In genomic region chr10:128410560-128410845, GRCm38 (mm10) we compare ENCODE assay signal across 8 mouse cellular contexts. TPM values are rescaled to one million over a fixed set of nuclear protein-coding genes. Genes with fewer than 3 reads are reported as not detected.
A peak's percentile ranks its signal among the peaks of the same experiment; 100 is the strongest.
DNase-seq lines count a peak whose midpoint lies in the region; ATAC-seq and TF ChIP-seq lines count a peak whose summit lies in the region.

No protein-coding gene starts in this region.

- peak overlapping the region; percentile 89 for H3K9ac ChIP-seq in embryonic facial prominence, embryonic 13.5 days
- H3K9ac ChIP-seq in kidney, postnatal 0 days (ENCODE audit: low read depth, low read length): peak overlapping the region; percentile 43; the same call in 1 of the 2 replicates
- peak overlapping the region; percentile 95 for H3K9ac ChIP-seq in neural tube, embryonic 15.5 days (replicated peaks)

- ATAC-seq in embryonic facial prominence, embryonic 13.5 days (ENCODE audit: insufficient number of reproducible peaks, insufficient read depth, low FRiP score, low TSS enrichment, low read depth): no peak
- ATAC-seq in kidney, postnatal 0 days (replicated peaks; ENCODE audit: low FRiP score, low read depth): no peak
- ATAC-seq in neural tube, embryonic 15.5 days (ENCODE audit: low FRiP score): no peak

- H3K36me3 ChIP-seq in spleen, adult 2 months (ENCODE audit: control insufficient read depth, insufficient read depth, low read length): peaks cover 6% of the 10 kb centered on the region
- peaks cover 33% of the 10 kb centered on the region for H3K36me3 ChIP-seq in embryonic facial prominence, embryonic 13.5 days
- peaks cover 7% of the 10 kb centered on the region for H3K36me3 ChIP-seq in kidney, postnatal 0 days (ENCODE audit: insufficient read depth, low read length)
- H3K36me3 ChIP-seq in neural tube, embryonic 15.5 days: peaks cover 23% of the 10 kb centered on the region

- H3K4me1 ChIP-seq in spleen, adult 2 months (ENCODE audit: control insufficient read depth, insufficient read depth, insufficient read length): peaks cover 16% of the 10 kb centered on the region
- H3K4me1 ChIP-seq in embryonic facial prominence, embryonic 13.5 days: peaks cover 39% of the 10 kb centered on the region
- peaks cover 15% of the 10 kb centered on the region for H3K4me1 ChIP-seq in kidney, postnatal 0 days (replicated peaks; ENCODE audit: insufficient read depth, low read length)
- H3K4me1 ChIP-seq in neural tube, embryonic 15.5 days: peaks cover 53% of the 10 kb centered on the region

- peak overlapping the region; percentile 33; the same call in 1 of the 2 replicates for H3K4me3 ChIP-seq in spleen, adult 2 months (ENCODE audit: extremely low read depth, insufficient read depth, insufficient read length)
- peak overlapping the region; percentile 87 for H3K4me3 ChIP-seq in embryonic facial prominence, embryonic 13.5 days
- peak overlapping the region; percentile 80 for H3K4me3 ChIP-seq in kidney, postnatal 0 days (replicated peaks; ENCODE audit: low read depth, low read length)
- H3K4me3 ChIP-seq in neural tube, embryonic 15.5 days (replicated peaks): peak overlapping the region; percentile 97

- H3K27ac ChIP-seq in spleen, adult 2 months (ENCODE audit: insufficient read depth, low read length): peak overlapping the region; percentile 85
- peak overlapping the region; percentile 98 for H3K27ac ChIP-seq in embryonic facial prominence, embryonic 13.5 days
- H3K27ac ChIP-seq in kidney, postnatal 0 days: peak overlapping the region; percentile 95
- H3K27ac ChIP-seq in neural tube, embryonic 15.5 days (replicated peaks): peak overlapping the region; percentile 98

- no peak for DNase-seq in spleen, adult 2 months (ENCODE audit: low read depth in 1 of 2, low spot score in 2 of 2)
- no peak for DNase-seq in spleen, postnatal 10 days (ENCODE audit: low spot score in 2 of 2)
- peak; percentile 54 for DNase-seq in kidney, postnatal 0 days (ENCODE audit: low spot score)
- DNase-seq in gastrocnemius, postnatal 25 days: no peak
- no peak for DNase-seq in urinary bladder, postnatal 10 days (ENCODE audit: low spot score)
- no peak for DNase-seq in cerebellum, adult 11 months

- H3K4me2 ChIP-seq in embryonic facial prominence, embryonic 13.5 days: peak overlapping the region; percentile 98
- H3K4me2 ChIP-seq in kidney, postnatal 0 days (ENCODE audit: low read length): peak overlapping the region; percentile 86
- H3K4me2 ChIP-seq in neural tube, embryonic 15.5 days: peak overlapping the region; percentile 97

- no peak for TF ChIP-seq POLR2A in spleen, adult 2 months (IDR thresholded peaks at IDR 0.05; ENCODE audit: low read depth, low read length)

- WGBS in spleen, adult 2 months: 16% methylated on average over 4 of the region's 4 CpGs
- WGBS in embryonic facial prominence, embryonic 13.5 days: 21% methylated on average over 4 of the region's 4 CpGs
- WGBS in kidney, postnatal 0 days: 12% methylated on average over 4 of the region's 4 CpGs
- 14% methylated on average over 4 of the region's 4 CpGs for WGBS in neural tube, embryonic 15.5 days

- TF ChIP-seq CTCF in spleen, adult 2 months (IDR thresholded peaks at IDR 0.05; ENCODE audit: extremely low read depth, insufficient read depth, insufficient read length, insufficient replicate concordance): no peak
- TF ChIP-seq CTCF in kidney, postnatal 0 days (IDR thresholded peaks at IDR 0.05; ENCODE audit: low read depth): no peak

- H3K27me3 ChIP-seq in spleen, adult 2 months (ENCODE audit: control insufficient read depth, insufficient read depth, low read length): no peaks in the 10 kb centered on the region
- no peaks in the 10 kb centered on the region for H3K27me3 ChIP-seq in embryonic facial prominence, embryonic 13.5 days
- no peaks in the 10 kb centered on the region for H3K27me3 ChIP-seq in kidney, postnatal 0 days (ENCODE audit: insufficient read depth, low read length)
- no peaks in the 10 kb centered on the region for H3K27me3 ChIP-seq in neural tube, embryonic 15.5 days (replicated peaks)

- no peaks in the 10 kb centered on the region for H3K9me3 ChIP-seq in embryonic facial prominence, embryonic 13.5 days
- H3K9me3 ChIP-seq in kidney, postnatal 0 days (replicated peaks; ENCODE audit: low read length): no peaks in the 10 kb centered on the region
- no peaks in the 10 kb centered on the region for H3K9me3 ChIP-seq in neural tube, embryonic 15.5 days (replicated peaks)

RNA-seq across cellular contexts. Expression of gene Nabp2, which starts 0.8 kb away (rescaled TPM):
- polyA plus RNA-seq in spleen, adult 2 months (2012; rRNA removed): 19.8 and 21.2 TPM in 2 replicates
- polyA plus RNA-seq in embryonic facial prominence, embryonic 13.5 days (2015; fragmentation: Nextera tagmentation; extraction: Ambion mirVana): 72.3 and 73.0 TPM in 2 replicates
- 82.4 and 85.5 TPM in 2 replicates for polyA plus RNA-seq in kidney, postnatal 0 days (2015; fragmentation: Nextera tagmentation; extraction: Ambion mirVana)
- 128 and 133 TPM in 2 replicates for polyA plus RNA-seq in neural tube, embryonic 15.5 days (2015; fragmentation: Nextera tagmentation; extraction: Ambion mirVana)
- total RNA-seq in gastrocnemius, postnatal 25 days (2021): 10 to 100 TPM; 44.7 to 47.9 TPM

RNA-seq across cellular contexts. Expression of gene Rnf41, which starts 1.0 kb away (rescaled TPM):
- 24.1 and 29.4 TPM in 2 replicates for polyA plus RNA-seq in spleen, adult 2 months (2012; rRNA removed)
- polyA plus RNA-seq in embryonic facial prominence, embryonic 13.5 days (2015; fragmentation: Nextera tagmentation; extraction: Ambion mirVana): 45.4 and 46.7 TPM in 2 replicates
- 34.9 and 39.3 TPM in 2 replicates for polyA plus RNA-seq in kidney, postnatal 0 days (2015; fragmentation: Nextera tagmentation; extraction: Ambion mirVana)
- polyA plus RNA-seq in neural tube, embryonic 15.5 days (2015; fragmentation: Nextera tagmentation; extraction: Ambion mirVana): 78.3 and 80.5 TPM in 2 replicates
- 10 to 100 TPM; 10.7 to 11.5 TPM for total RNA-seq in gastrocnemius, postnatal 25 days (2021)

RNA-seq across cellular contexts. Expression of gene Slc39a5, which starts 9.5 kb away (rescaled TPM):
- polyA plus RNA-seq in spleen, adult 2 months (2012; rRNA removed): 15.2 and 17.1 TPM in 2 replicates
- polyA plus RNA-seq in embryonic facial prominence, embryonic 13.5 days (2015; fragmentation: Nextera tagmentation; extraction: Ambion mirVana): 0.20 and 0.92 TPM in 2 replicates
- 56.0 and 64.8 TPM in 2 replicates for polyA plus RNA-seq in kidney, postnatal 0 days (2015; fragmentation: Nextera tagmentation; extraction: Ambion mirVana)
- polyA plus RNA-seq in neural tube, embryonic 15.5 days (2015; fragmentation: Nextera tagmentation; extraction: Ambion mirVana): 0.68 and 4.4 TPM in 2 replicates
- total RNA-seq in gastrocnemius, postnatal 25 days (2021): not detected

RNA-seq across cellular contexts. Expression of gene Ankrd52, which starts 33.6 kb away (rescaled TPM):
- 31.1 and 36.9 TPM in 2 replicates for polyA plus RNA-seq in spleen, adult 2 months (2012; rRNA removed)
- polyA plus RNA-seq in embryonic facial prominence, embryonic 13.5 days (2015; fragmentation: Nextera tagmentation; extraction: Ambion mirVana): 15.0 and 16.0 TPM in 2 replicates
- 6.2 TPM in 2 replicates for polyA plus RNA-seq in kidney, postnatal 0 days (2015; fragmentation: Nextera tagmentation; extraction: Ambion mirVana)
- 11.2 and 13.1 TPM in 2 replicates for polyA plus RNA-seq in neural tube, embryonic 15.5 days (2015; fragmentation: Nextera tagmentation; extraction: Ambion mirVana)
- total RNA-seq in gastrocnemius, postnatal 25 days (2021): 10 to 100 TPM; 61.5 to 70.1 TPM

RNA-seq across cellular contexts. Expression of gene Coq10a, which starts 41.7 kb away (rescaled TPM):
- 32.1 and 63.8 TPM in 2 replicates for polyA plus RNA-seq in spleen, adult 2 months (2012; rRNA removed)
- polyA plus RNA-seq in embryonic facial prominence, embryonic 13.5 days (2015; fragmentation: Nextera tagmentation; extraction: Ambion mirVana): 13.1 and 16.2 TPM in 2 replicates
- polyA plus RNA-seq in kidney, postnatal 0 days (2015; fragmentation: Nextera tagmentation; extraction: Ambion mirVana): 18.3 and 19.7 TPM in 2 replicates
- 34.6 and 40.8 TPM in 2 replicates for polyA plus RNA-seq in neural tube, embryonic 15.5 days (2015; fragmentation: Nextera tagmentation; extraction: Ambion mirVana)
- 100 to 1,000 TPM; 443 to 454 TPM for total RNA-seq in gastrocnemius, postnatal 25 days (2021)

Comparison
In these comparisons a context has a peak if more than half of its experiments do, and no peak if none do; other contexts are left out.
1. H3K4me3 ChIP-seq: peak in every context shown above with its lines; median percentile 97 in neural tube, embryonic 15.5 days; 87 in embryonic facial prominence, embryonic 13.5 days; 80 in kidney, postnatal 0 days; 33 in spleen, adult 2 months.
2. H3K9ac ChIP-seq: peak in every context shown above with its lines; median percentile 95 in neural tube, embryonic 15.5 days; 89 in embryonic facial prominence, embryonic 13.5 days; 43 in kidney, postnatal 0 days.